Mouse (Mus musculus): ENCODE data around the gene Sirt7.

DNA sequence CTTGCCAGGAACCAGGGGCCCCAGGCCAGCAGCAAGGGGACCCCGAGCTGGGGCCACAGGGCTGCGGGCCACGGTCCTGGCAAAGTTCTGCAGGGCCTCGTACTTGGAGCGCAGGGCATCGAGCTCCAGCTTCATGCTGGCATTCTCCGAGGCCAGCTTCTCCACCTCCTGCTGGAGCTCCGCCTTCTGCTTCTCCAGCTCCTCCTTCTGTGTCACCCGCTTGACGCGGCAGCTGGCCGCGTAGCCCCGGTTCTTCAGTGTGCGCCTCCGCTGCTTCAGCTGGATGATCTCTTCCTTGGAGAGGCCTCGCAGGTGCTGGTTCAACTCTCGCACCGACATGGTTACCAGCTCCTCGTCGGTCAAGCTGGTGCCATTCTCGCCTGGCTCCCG, 4.3 kb upstream of the Sirt7 start:
- TF ChIP-seq MAZ (IDR thresholded peaks at IDR 0.05; ENCODE audit: low read depth, low read length) (no peak), EP300 (IDR thresholded peaks at IDR 0.05; ENCODE audit: low read depth in 1 of 2, low read length in 2 of 2) (no peak), POLR2A (IDR thresholded peaks at IDR 0.05; ENCODE audit: control insufficient read depth in 1 of 2, insufficient read depth in 1 of 2, low read depth in 1 of 2, low read length in 2 of 2, poor library complexity in 1 of 2) (no peak), CTCF (IDR thresholded peaks at IDR 0.05 in 2 of 3, conservative IDR thresholded peaks at IDR 0.05 in 1 of 3; ENCODE audit: control insufficient read depth in 1 of 3, insufficient read depth in 1 of 3, low read depth in 2 of 3, low read length in 3 of 3, poor library complexity in 1 of 3, severe bottlenecking in 1 of 3) (no peak)

Measured in MEL (cell line).